Comparison of ENCODE assay signal across 7 mouse cellular contexts in the genomic region with DNA sequence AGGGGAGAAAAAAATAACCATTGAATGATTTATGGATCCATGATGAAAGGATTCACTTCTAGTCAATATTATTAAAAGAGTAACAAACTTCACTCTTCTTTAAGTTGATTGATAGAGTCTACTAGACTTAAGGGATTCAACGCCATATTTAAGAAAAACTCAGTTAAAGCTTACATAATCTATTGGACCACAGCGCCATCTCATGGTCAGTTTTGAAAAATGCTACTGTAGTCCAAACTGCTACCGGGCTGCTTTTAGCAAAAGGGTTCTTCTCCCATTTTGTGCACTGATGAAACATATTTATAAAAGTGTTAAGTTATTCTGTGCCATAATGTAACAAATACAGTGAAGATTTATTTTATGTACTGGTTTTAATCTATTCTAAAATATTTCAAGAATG. TPM values are rescaled to one million over a fixed set of nuclear protein-coding genes. Genes with fewer than 3 reads are reported as not detected.
DNase-seq lines count a peak whose midpoint lies in the region; ATAC-seq and TF ChIP-seq lines count a peak whose summit lies in the region.

No protein-coding gene starts in this region.

- H3K9me3 ChIP-seq in MEL (replicated peaks; ENCODE audit: insufficient read depth, low read length) = no peaks in the 10 kb centered on the region

- no peak for TF ChIP-seq POLR2A in MEL (IDR thresholded peaks at IDR 0.05; ENCODE audit: control insufficient read depth in 1 of 2, insufficient read depth in 1 of 2, low read depth in 1 of 2, low read length in 2 of 2, poor library complexity in 1 of 2)

- no peaks in the 10 kb centered on the region for H3K79me2 ChIP-seq in MEL (ENCODE audit: control insufficient read depth, insufficient read depth, low read length, poor library complexity)

- peak; percentile 39 to 92 (median 52) for TF ChIP-seq CTCF in MEL (IDR thresholded peaks at IDR 0.05 in 2 of 3, conservative IDR thresholded peaks at IDR 0.05 in 1 of 3; ENCODE audit: control insufficient read depth in 1 of 3, insufficient read depth in 1 of 3, low read depth in 2 of 3, low read length in 3 of 3, poor library complexity in 1 of 3, severe bottlenecking in 1 of 3)

- H3K4me3 ChIP-seq in MEL (ENCODE audit: control insufficient read depth in 1 of 2, insufficient read depth in 1 of 2, low read depth in 2 of 2, low read length in 2 of 2) = no peak overlapping the region

- H3K27me3 ChIP-seq in MEL (ENCODE audit: control insufficient read depth in 1 of 2, insufficient read depth in 2 of 2, low read length in 2 of 2) = 0 out of 4 replicates have a peak, but pooled peaks cover 2 to 3% of the 10 kb centered on the region in 2 experiments

- H3K36me3 ChIP-seq in MEL (ENCODE audit: control insufficient read depth in 1 of 2, insufficient read depth in 2 of 2, low read length in 2 of 2) = no peaks in the 10 kb centered on the region

- H3K27ac ChIP-seq in MEL (ENCODE audit: control insufficient read depth, low read depth, low read length) = no peak overlapping the region

- ATAC-seq in granulocyte monocyte progenitor cell, adult 5-6 weeks (replicated peaks; ENCODE audit: poor library complexity, severe bottlenecking) = peak; percentile 72

- H3K9ac ChIP-seq in MEL (ENCODE audit: control insufficient read depth, low read depth, low read length, poor library complexity, severe bottlenecking) = no peak overlapping the region

- no peaks in the 10 kb centered on the region for H3K4me1 ChIP-seq in MEL (ENCODE audit: control insufficient read depth in 1 of 2, insufficient read depth in 2 of 2, low read length in 2 of 2)

- TF ChIP-seq EP300 in MEL (IDR thresholded peaks at IDR 0.05; ENCODE audit: low read depth in 1 of 2, low read length in 2 of 2) = no peak

- peak; percentile 24 for DNase-seq in left cerebral cortex, adult 11 months (ENCODE audit: low spot score)
- no peak for DNase-seq in left cerebral cortex, adult 8-10 months (ENCODE audit: low spot score in 2 of 2)
- DNase-seq in MEL (ENCODE audit: low read depth, low spot score) = peak; percentile 86
- peak; percentile 50 for DNase-seq in adrenal gland, postnatal 10 days
- DNase-seq in lung, postnatal 25 days (ENCODE audit: low spot score) = peak; percentile 36
- peak; percentile 46 for DNase-seq in thymus, postnatal 4 days

- TF ChIP-seq RAD21 in MEL (IDR thresholded peaks at IDR 0.05; ENCODE audit: low read depth, low read length) = peak; percentile 99

TF ChIP-seq in MEL, 35 proteins besides CTCF, POLR2A, EP300 and RAD21:
- TF ChIP-seq ZNF384 (IDR thresholded peaks at IDR 0.05; ENCODE audit: low read depth, low read length) (peak; percentile 55; the same call in 1 of the 2 replicates), TCF12 (IDR thresholded peaks at IDR 0.05; ENCODE audit: low read depth, low read length) (no peak), GATA1 (IDR thresholded peaks at IDR 0.05; ENCODE audit: low read depth, low read length) (no peak), MAX (IDR thresholded peaks at IDR 0.05; ENCODE audit: low read length) (no peak), NELFE (IDR thresholded peaks at IDR 0.05; ENCODE audit: low read depth, low read length) (no peak), MYC (IDR thresholded peaks at IDR 0.05; ENCODE audit: low read depth, low read length) (no peak), ZC3H11A (IDR thresholded peaks at IDR 0.05; ENCODE audit: low read depth, low read length) (peak; percentile 97), MAZ (IDR thresholded peaks at IDR 0.05; ENCODE audit: low read depth, low read length) (no peak), SIN3A (IDR thresholded peaks at IDR 0.05; ENCODE audit: low read length) (no peak), SMC3 (IDR thresholded peaks at IDR 0.05; ENCODE audit: low read depth, low read length) (peak; percentile 95), MEF2A (IDR thresholded peaks at IDR 0.05; ENCODE audit: extremely low read depth, insufficient replicate concordance, low read depth, low read length, poor library complexity, severe bottlenecking) (no peak), POLR2AphosphoS2 (IDR thresholded peaks at IDR 0.05; ENCODE audit: low read length) (no peak)

RNA-seq across cellular contexts. Expression of gene Esd, which starts 23.0 kb away (rescaled TPM):
- total RNA-seq in left cerebral cortex, adult 8-10 months (2022) = 10 to 100 TPM; 90.1 to 95.5 (median 91.4) TPM
- total RNA-seq in MEL (2012; rRNA removed) = 150 and 159 TPM in 2 replicates
- polyA plus RNA-seq in MEL (2012; ENCODE audit: insufficient read depth in 1 of 2, insufficient read length in 2 of 2, low read depth in 1 of 2, low replicate concordance in 2 of 2, missing spikeins in 1 of 2) = 100 to 1,000 TPM in 1 of 2 experiments, not detected in 1; 230 TPM
- total RNA-seq in adrenal gland, postnatal 10 days (2021) = 100 to 1,000 TPM; 187 to 209 TPM
- 154 and 158 TPM in 2 replicates for total RNA-seq in granulocyte monocyte progenitor cell, adult 5-6 weeks (2014; fragmentation: Nextera tagmentation)
- 231 and 250 TPM in 2 replicates for total RNA-seq in granulocyte monocyte progenitor cell, adult 5-6 weeks (2017)

Comparison
In these comparisons a context has a peak if more than half of its experiments do, and no peak if none do; other contexts are left out.
1. DNase-seq: peak in left cerebral cortex, adult 11 months (single experiment), MEL (single experiment), adrenal gland, postnatal 10 days (single experiment), lung, postnatal 25 days (single experiment) and thymus, postnatal 4 days (single experiment); none in left cerebral cortex, adult 8-10 months (0 of 2).